Mouse (Mus musculus) embryonic facial prominence, embryonic 11.5 days (tissue): ENCODE results near the gene Vamp4. TPM values are rescaled to one million over a fixed set of nuclear protein-coding genes. Genes with fewer than 3 reads are reported as not detected.
"Not testable (repeated sequence)": the region's sequence is repeated elsewhere in the genome, so short reads cannot be mapped to it uniquely, and the experiment has no call there.

Experiments used
- ATAC-seq: fragments of 200-750 bp; cut with Nextera tagmentation; replicated peaks from 2 replicates; pipeline ENCODE4 v1.8.0; 2017; ENCODE audit warnings: low read depth; ENCODE audit not compliant: insufficient number of reproducible peaks, low FRiP score, low TSS enrichment
- DNase-seq: peaks from one replicate; pipeline ENCODE4 v3.0.0-alpha.2; 2015; ENCODE audit warnings: low spot score
- H3K27ac ChIP-seq: fragments of 300-500 bp; sonication (generic); replicated peaks from 2 replicates; pipeline ENCODE4 v1.5.1; 2014; ENCODE audit warnings: mild to moderate bottlenecking, low read depth, low read length, control low read depth
- H3K27me3 ChIP-seq: fragments of 300-500 bp; sonication (generic); 2 replicates; pipeline ENCODE4 v1.6.1; 2014; ENCODE audit warnings: mild to moderate bottlenecking, low read length, moderate library complexity, mixed read lengths; ENCODE audit not compliant: control insufficient read depth, insufficient read depth
- H3K36me3 ChIP-seq: fragments of 300-500 bp; sonication (generic); replicated peaks from 2 replicates; pipeline ENCODE4 v1.6.1; 2014; ENCODE audit warnings: low read depth, mild to moderate bottlenecking, low read length, moderate library complexity, mixed read lengths; ENCODE audit not compliant: control insufficient read depth, insufficient read depth
- H3K4me1 ChIP-seq: fragments of 300-500 bp; sonication (generic); 2 replicates; pipeline ENCODE4 v1.6.1; 2014; ENCODE audit warnings: low read length, mixed read lengths; ENCODE audit not compliant: control insufficient read depth, insufficient read depth
- H3K4me2 ChIP-seq: fragments of 300-500 bp; sonication (generic); 2 replicates; pipeline ENCODE4 v1.6.1; 2014; ENCODE audit warnings: low read depth, mild to moderate bottlenecking, control low read depth, low read length, moderate library complexity
- H3K4me3 ChIP-seq: fragments of 300-500 bp; sonication (generic); 2 replicates; pipeline ENCODE4 v1.5.1; 2014; ENCODE audit warnings: low read depth, low read length, control low read depth
- H3K9ac ChIP-seq: fragments of 300-500 bp; sonication (generic); replicated peaks from 2 replicates; pipeline ENCODE4 v1.6.1; 2014; ENCODE audit warnings: mild to moderate bottlenecking, control low read depth, low read length
- H3K9me3 ChIP-seq: fragments of 300-500 bp; sonication (generic); replicated peaks from 2 replicates; pipeline ENCODE4 v1.6.1; 2016; ENCODE audit warnings: mild to moderate bottlenecking, low read length, inconsistent platforms, mixed read lengths; ENCODE audit not compliant: control insufficient read depth
- WGBS: fragments of 180-500 bp; shearing (Covaris S2); extraction: QIAGEN DNeasy Blood & Tissue Kit; methylation state at CpG from one replicate; pipeline ENCODE4 v1.1.7; 2014; 5-methylcytosine and 5-hydroxymethylcytosine counted together
- polyA plus RNA-seq: library from polyadenylated mRNA; unstranded; fragments of >200 nt; fragmentation: Nextera tagmentation; extraction: Ambion mirVana; gene quantifications from 2 replicates; pipeline ENCODE4 v1.2.1, GENCODE M21; 2014

The Vamp4 gene
- polyA plus RNA-seq, 1 experiment from 2014 or later, result 82.1 TPM

GRCm38 (mm10) chr1:162623895-162624294, 53.6 kb downstream of the Vamp4 start:
- H3K4me3 ChIP-seq, result no peak overlapping the region
- H3K27me3 ChIP-seq, result no peaks in the 10 kb centered on the region
- no peak overlapping the region for H3K27ac ChIP-seq
- no peaks in the 10 kb centered on the region for H3K4me1 ChIP-seq
- WGBS, result 49% methylated on average over 4 of the region's 4 CpGs
- H3K9me3 ChIP-seq, result no peaks in the 10 kb centered on the region
- no peak for DNase-seq
- ATAC-seq, result no peak
- H3K9ac ChIP-seq, result no peak overlapping the region
- H3K36me3 ChIP-seq, result no peaks in the 10 kb centered on the region
- H3K4me2 ChIP-seq, result no peak overlapping the region

GRCm38 (mm10) chr1:162625229-162625628, 54.9 kb downstream of the Vamp4 start:
- Histone ChIP-seq H3K27ac (no peak overlapping the region), H3K36me3 (no peaks in the 10 kb centered on the region), H3K9me3 (no peaks in the 10 kb centered on the region), H3K9ac (no peak overlapping the region), H3K27me3 (no peaks in the 10 kb centered on the region), H3K4me3 (no peak overlapping the region), H3K4me2 (no peak overlapping the region), H3K4me1 (no peaks in the 10 kb centered on the region)
- ATAC-seq (no peak), DNase-seq (no peak)
- WGBS, result 73% methylated on average over 7 of the region's 7 CpGs

GRCm38 (mm10) chr1:162627821-162628220, 57.5 kb downstream of the Vamp4 start:
- 95% methylated on average over 4 of the region's 4 CpGs for WGBS
- H3K9me3 ChIP-seq, H3K4me3 ChIP-seq, H3K36me3 ChIP-seq, H3K4me2 ChIP-seq, H3K27ac ChIP-seq, H3K4me1 ChIP-seq, H3K27me3 ChIP-seq, ATAC-seq, DNase-seq, H3K9ac ChIP-seq: not testable (repeated sequence)

- DNase-seq, ATAC-seq, H3K4me3 ChIP-seq, H3K4me2 ChIP-seq, H3K27me3 ChIP-seq, H3K27ac ChIP-seq, H3K9me3 ChIP-seq, H3K4me1 ChIP-seq, H3K36me3 ChIP-seq, H3K9ac ChIP-seq: not testable (repeated sequence)
- 91% methylated on average over 15 of the region's 15 CpGs for WGBS
Measured at GRCm38 (mm10) chr1:162628326-162628725, 58.0 kb downstream of the Vamp4 start.

- not testable (repeated sequence) for H3K27ac ChIP-seq, H3K9me3 ChIP-seq, H3K4me2 ChIP-seq, DNase-seq, H3K9ac ChIP-seq, H3K27me3 ChIP-seq, H3K4me1 ChIP-seq, H3K4me3 ChIP-seq, H3K36me3 ChIP-seq, ATAC-seq
- WGBS, result 23% methylated on average over 1 of the region's 1 CpGs
Measured at GRCm38 (mm10) chr1:162635291-162635931, 65.1 kb downstream of the Vamp4 start.

- Histone ChIP-seq H3K4me3 (no peak overlapping the region), H3K9ac (no peak overlapping the region), H3K27me3 (no peaks in the 10 kb centered on the region), H3K9me3 (no peaks in the 10 kb centered on the region), H3K4me1 (no peaks in the 10 kb centered on the region), H3K4me2 (no peak overlapping the region), H3K36me3 (no peaks in the 10 kb centered on the region), H3K27ac (no peak overlapping the region)
- 64% methylated on average over 3 of the region's 3 CpGs for WGBS
- DNase-seq, result no peak
- ATAC-seq, result no peak
Measured at GRCm38 (mm10) chr1:162636516-162636915, 66.2 kb downstream of the Vamp4 start.

- DNase-seq, result no peak
- ATAC-seq, result no peak
- 78% methylated on average over 4 of the region's 4 CpGs for WGBS
- Histone ChIP-seq H3K9ac (no peak overlapping the region), H3K4me3 (no peak overlapping the region), H3K36me3 (no peaks in the 10 kb centered on the region), H3K27me3 (no peaks in the 10 kb centered on the region), H3K27ac (no peak overlapping the region), H3K9me3 (no peaks in the 10 kb centered on the region), H3K4me2 (no peak overlapping the region), H3K4me1 (no peaks in the 10 kb centered on the region)
Measured at GRCm38 (mm10) chr1:162638535-162638934, 68.2 kb downstream of the Vamp4 start.

GRCm38 (mm10) chr1:162639051-162639750, 68.9 kb downstream of the Vamp4 start, which contains the start of gene Myoc:
Myoc (plus strand) TSS chr1:162639155.
- H3K9me3 ChIP-seq, result no peaks in the 10 kb centered on the region
- no peak for ATAC-seq
- no peak within 1 kb of the TSS for H3K9ac ChIP-seq
- H3K36me3 ChIP-seq, result no peaks in the 10 kb centered on the region
- no peak for DNase-seq
- H3K4me3 ChIP-seq, result no peak within 1 kb of the TSS
- H3K4me2 ChIP-seq, result no peak within 1 kb of the TSS
- no peak within 1 kb of the TSS for H3K27ac ChIP-seq
- H3K4me1 ChIP-seq, result no peaks in the 10 kb centered on the region
- 79% methylated on average over 10 of the region's 10 CpGs for WGBS
- no peaks in the 10 kb centered on the region for H3K27me3 ChIP-seq
